Mouse (Mus musculus) frontal cortex, adult (tissue): ENCODE measurements around the gene Chaf1a.
A peak's percentile ranks its signal among the peaks of the same experiment; 100 is the strongest.
"Not testable (repeated sequence)": the region's sequence is repeated elsewhere in the genome, so short reads cannot be mapped to it uniquely, and the experiment has no call there.

Experiments used
- ATAC-seq: cut with Nextera tagmentation; 2 replicates; pipeline ENCODE4 v1.9.2; 2017; ENCODE audit warnings: mild to moderate bottlenecking, moderate library complexity, mixed read lengths; ENCODE audit not compliant: low TSS enrichment

Gene Chaf1a

DNA sequence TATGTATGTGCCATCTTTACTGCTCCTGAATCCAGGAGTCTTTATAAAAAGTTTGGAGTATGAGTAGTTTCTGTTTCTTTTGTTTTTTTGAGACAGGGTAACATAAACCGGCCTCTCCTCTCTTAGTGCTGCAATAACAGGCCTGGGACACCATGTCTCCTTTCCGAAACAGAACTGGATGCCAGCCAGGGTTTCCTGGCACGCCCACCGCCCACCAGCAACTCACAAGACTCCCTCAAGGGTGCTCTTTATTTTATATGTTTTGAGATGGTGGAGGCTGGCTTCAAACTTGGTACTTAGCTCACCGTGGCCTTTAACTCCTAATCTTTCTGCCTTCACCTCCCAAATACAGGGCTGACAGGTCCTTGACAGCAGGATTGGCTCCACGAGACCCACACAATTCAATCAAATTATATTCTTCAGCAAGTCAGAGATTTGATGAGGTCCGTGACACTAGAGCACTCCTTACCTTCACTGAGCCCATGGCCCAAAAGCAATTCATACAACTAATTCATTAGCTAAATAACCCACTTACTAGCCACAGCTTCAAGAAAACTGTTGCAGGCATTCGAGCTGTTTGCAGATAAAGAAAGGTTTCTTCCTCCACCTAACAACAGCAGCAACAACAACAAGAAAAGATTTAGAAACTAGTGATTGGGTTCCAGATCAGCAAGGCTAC is 1.5 kb upstream of the Chaf1a start:
- ATAC-seq, result no peak

DNA sequence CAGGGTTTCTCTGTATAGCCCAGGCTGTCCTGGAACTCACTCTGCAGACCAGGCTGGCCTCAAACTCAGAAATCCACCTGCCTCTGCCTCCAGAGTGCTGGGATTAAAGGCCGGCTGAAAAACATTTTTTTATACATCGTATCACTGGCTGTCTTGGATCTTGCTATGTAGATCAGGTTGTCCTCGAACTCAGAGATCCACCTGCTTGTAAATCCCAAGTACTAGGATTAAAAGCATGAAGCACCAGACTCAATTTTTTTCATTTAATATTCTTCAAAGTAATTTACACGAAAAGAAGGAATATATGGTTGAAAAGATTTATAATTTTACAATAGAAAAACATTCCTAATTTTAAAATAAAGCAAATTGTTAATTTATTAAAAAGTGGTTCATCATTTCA is 894 bp upstream of the Chaf1a start:
- ATAC-seq, result no peak

DNA sequence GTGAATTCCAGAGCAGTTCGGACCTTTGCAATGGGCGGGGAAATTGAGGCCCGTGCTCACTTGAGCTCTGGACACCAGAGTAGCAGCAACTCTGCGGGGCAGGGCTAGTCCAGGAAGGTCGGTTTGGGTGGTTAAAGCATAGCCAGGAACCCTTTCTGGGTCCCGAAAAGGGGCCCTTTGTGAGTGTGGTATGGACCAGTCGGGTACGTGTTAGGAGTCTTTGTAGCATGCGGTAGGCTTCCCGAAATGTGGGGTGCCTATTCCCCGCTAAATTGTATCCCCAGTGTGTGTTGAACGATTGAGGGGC is 571 bp downstream of the Chaf1a start:
- ATAC-seq, result no peak

DNA sequence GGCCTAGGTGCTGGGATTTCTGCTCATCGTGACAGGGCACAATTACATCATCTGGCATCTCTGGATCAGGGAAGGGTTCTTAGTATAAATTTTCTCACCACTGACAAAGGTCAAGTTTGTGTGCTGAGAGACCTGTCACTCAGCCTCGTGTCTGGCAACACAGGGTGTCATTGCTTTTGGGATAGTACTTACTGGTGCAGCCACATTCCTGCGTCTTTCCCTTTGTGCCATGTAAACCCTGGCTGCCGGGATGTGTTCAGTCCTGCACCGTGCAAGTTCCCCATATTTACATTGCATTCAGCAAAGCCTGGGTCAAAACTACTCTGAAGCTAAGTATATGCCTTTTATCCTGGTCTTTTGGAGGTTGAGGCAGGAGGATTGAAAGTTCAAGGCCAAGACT is 11.1 kb downstream of the Chaf1a start:
- ATAC-seq, result no peak

DNA sequence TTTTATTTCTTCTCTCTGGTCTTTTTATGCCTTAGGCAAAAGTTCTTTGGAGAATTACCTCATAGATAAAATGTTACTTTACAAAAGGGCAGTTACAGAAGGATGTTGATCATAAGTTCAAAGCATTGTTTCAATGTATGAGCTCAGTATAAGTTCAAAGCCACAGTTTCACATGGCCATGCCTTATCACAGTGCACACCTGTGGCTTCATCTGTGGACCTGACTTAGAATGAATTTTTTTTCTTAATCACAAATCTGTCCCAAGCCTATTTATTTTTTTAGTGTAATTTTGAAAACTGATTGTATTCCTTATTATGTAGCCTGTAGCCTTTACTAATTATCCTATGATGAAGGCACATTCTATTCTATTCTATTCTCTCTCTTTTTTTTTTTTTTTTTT is 14.7 kb downstream of the Chaf1a start:
- ATAC-seq, result no peak

DNA sequence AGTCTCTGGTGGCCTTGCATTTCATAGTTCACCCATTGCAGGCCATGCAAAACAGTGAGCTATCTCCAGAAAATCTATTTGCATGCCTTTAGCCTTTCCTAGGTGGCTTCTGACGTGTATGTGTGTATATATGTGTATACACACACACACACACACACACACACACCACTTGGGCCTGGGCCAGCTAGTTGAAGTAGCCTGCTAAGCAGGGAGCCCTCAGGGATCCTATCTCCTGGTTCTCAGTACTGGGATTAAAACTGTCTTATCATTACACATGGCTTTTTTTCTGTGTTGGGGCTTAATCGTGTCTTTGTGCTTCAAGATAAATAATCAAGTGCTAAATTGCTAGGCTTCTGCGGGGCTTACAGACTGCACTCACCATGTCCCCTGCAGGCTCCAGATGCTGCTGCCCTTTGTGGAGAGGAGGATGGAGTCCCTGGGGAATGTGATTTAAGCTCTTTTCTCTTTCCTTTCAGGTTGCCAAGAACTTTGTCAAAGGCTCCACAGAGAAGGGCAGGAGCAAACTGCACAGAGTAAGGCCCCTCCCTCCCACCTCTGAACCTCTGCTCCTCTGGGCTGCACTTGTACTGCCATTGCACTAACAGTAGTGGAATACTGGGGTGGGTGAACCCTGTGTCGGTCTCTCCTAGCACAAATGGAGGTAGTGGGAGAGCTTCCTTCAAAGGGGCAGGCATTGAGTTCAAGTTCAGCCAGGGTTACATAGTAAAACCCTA is 15.9 kb downstream of the Chaf1a start:
- ATAC-seq, result no peak

DNA sequence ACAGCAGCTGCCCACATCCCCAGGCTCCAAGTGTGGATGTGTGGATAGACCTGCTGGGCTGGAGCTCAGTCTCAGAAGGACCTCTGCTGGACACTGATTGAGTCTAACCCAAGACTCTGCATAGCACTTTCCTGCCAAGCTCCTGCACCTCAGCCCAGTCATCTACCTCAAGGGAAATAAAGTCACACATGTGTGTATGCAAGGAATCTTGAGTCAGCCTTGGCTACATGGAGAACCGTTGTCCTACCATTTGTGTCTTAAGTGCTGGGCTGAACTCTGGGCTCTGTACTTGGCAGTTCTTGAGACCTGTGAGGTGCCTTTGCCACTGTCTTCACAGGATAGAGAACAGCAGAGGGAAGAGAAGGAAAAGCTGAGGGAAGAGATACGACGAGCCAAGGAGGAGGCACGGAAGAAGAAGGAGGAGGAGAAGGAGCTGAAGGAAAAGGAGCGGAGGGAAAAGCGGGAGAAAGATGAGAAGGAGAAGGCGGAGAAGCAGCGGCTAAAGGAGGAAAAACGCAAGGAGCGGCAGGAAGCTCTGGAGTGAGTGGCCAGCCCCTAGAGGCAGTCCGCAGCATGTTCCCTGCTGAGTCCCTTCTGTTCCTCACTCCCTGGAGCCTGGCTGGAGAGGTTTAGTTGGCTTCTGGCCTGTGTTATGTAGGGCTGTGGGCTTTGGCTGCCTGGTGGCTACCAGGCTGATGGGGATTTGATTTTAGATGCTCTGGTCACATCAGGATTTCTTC is 17.3 kb downstream of the Chaf1a start:
- ATAC-seq, result no peak

GRCm38 (mm10) chr17:56062081-56062480 is 21.8 kb downstream of the Chaf1a start:
- no peak for ATAC-seq

DNA sequence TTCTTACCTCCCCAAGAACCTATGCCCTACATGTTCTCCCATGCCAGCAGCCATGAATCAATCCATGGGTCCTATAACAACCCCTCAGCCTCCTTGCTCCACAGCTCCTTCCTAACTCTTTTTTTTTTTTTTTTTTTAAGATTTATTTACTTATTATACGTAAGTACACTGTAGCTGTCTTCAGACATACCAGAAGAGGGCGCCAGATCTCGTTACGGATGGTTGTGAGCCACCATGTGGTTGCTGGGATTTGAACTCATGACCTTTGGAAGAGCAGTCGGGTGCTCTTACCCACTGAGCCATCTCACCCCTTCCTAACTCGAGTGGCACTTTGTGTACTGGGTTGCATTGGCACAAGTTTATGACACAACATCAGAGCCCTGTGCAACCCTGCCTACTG is 25.5 kb downstream of the Chaf1a start:
- ATAC-seq, result not testable (repeated sequence)

GRCm38 (mm10) chr17:56066451-56066850 is 26.2 kb downstream of the Chaf1a start:
- ATAC-seq, result no peak

DNA sequence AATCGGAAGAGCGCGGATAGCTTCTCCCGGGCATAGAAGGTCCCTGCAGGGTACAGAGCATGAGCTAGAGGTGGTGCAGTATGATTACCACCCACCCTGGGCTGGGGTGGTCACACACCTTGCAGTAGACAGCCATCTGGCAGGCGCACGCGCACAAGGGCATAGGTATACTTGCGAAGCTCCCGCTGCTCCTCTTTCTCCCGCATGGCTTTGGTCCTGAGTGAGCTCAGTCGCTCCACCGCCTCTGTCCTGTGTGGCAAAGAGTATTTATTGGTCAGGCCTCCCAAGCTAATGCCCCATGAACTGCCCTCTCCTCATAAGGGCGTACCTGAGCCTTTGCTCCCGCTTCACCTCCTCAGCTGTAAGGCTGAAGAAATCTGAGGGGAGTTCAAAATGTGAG is 28.8 kb downstream of the Chaf1a start:
- ATAC-seq, result no peak

GRCm38 (mm10) chr17:56071126-56071525 is 30.9 kb downstream of the Chaf1a start:
- ATAC-seq, result no peak

GRCm38 (mm10) chr17:56072243-56072642 is 32.0 kb downstream of the Chaf1a start:
- ATAC-seq, result no peak

DNA sequence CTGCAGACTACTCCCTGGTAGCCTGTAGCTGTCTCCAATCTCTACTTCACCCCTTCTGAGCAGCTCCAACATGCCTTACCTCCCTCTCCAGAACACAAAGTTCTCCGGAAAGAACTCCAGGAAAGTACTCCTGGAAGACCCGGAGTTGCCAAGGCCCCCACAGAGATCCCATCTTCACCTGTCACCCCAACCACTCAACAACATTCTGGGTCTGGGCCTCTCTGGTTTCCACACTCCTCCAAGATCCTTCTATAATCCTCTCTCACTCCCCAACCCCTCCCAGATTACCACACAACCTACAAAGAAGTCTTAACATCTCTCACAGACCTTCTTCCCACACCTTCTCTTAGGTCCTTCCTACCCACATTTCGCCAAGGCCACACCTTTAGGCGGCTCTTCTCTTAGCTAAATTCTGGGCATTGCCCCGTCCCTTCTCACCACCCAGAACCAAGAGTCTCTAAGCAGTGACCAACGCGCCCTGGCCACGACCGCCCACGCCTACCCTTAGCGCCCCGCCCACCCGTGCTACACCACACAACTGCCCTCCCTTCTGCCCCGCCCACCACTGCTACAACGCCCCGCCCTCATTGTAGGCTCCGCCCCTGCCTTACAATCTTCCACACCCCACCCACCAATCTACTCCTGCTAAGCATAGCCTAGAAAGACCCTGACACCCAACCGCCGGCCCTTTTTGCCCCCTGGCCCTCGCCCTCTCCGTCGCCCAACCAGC is 34.0 kb downstream of the Chaf1a start:
- ATAC-seq, result peak; percentile 13; the same call in 1 of the 2 replicates

DNA sequence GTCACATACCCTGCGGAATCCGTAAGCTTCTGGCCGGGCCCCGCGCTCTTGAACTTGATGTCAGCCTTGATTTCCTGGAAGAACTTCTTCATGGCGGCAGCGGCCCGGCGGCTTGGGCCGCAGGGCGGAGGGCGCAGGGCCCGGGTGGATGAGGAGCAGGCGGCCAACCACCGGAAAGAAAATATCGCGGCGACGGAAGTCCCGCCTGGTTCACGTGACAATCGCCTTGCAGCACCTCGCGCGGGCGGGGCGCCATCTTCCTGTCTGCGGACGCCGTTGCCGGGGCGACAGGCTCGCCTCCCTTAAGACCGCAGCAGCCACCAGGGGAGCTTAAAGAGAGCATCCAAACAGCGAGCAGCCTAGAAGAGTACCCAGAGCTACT is 34.6 kb downstream of the Chaf1a start, which contains the start of gene Ubxn6:
Ubxn6 (minus strand) TSS at position 202 of the 382 bp plus-strand sequence.
- ATAC-seq, result peak; percentile 60

DNA sequence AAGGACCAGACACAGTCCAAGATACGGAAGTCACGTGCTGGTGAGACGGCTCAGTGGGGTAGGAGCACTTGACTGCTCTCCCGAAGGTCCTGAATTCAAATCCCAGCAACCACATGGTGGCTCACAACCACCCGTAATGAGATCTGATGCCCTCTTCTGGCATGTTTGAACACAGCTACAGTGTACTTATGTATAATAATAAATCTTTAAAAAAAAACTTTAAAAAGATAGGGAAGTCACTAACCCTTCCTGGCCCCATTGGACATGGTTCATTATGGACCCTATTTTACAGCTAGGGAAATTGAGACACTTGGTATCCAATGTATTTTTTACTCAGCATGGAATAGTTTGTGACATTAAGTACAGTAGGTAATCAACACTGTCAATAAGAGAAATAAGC is 37.3 kb downstream of the Chaf1a start:
- no peak for ATAC-seq

DNA sequence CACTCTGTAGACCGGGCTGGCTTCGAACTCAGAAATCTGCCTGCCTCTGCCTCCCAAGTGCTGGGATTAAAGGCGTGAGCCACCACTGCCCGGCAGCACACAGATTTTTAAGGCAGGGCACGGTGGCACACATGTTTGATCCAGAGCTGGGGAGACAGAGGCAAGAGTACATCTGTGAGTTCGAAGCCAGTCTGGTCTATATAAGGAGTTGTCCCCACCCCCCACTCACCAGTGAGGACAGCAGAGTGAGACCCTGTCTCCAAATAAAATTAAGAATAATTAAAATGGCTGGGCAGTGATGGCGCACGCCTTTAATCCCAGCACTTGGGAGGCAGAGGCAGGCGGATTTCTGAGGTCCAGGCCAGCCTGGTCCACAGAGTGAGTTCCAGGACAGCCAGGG is 38.1 kb downstream of the Chaf1a start:
- not testable (repeated sequence) for ATAC-seq

DNA sequence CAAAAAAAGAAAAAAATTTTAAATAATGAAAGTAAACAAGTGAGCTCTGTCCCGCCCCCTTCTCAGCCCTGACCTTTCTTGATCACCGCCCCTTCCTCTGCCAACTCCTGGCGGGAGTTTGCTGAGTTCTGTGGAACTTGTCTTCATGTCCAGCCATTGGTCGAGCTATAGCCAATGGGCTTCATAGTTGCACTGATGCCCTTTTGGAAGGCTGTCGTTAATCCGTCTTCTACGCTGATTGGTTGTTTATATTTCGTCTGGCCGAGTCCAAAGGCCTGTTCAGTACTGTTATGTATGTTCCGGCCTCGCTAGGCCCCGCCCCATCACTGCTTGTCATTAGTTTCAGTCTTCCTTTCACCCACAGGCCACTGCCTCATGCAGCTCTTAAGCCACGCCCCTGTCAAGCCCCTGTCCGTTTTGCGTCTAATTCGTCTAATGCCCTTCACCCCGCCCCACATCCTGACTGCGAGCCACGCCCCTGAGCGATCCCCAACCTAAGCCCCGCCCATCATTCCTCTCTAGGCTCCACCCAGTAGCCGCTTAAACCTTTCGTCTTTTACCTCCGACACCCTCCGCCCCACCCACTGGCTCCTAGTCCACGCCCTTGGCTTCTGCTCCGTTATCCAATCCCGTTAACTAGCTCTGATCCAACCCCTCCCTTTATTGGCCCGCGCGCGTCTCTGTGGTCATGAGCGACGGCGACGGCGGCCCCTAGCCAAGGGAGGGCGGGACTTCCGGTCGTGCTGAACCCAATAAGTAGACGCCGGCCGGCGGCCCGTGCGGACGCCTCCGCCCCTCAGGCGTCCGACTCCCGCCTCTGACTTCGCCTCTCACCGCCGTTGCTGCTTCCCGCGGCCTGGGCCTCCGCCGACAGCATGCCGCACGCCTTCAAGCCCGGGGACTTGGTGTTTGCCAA is 38.9 kb downstream of the Chaf1a start, which contains the start of gene Hdgfl2:
Hdgfl2 (plus strand) TSS at position 755 of the 916 bp plus-strand sequence.
- peak; percentile 78 for ATAC-seq

DNA sequence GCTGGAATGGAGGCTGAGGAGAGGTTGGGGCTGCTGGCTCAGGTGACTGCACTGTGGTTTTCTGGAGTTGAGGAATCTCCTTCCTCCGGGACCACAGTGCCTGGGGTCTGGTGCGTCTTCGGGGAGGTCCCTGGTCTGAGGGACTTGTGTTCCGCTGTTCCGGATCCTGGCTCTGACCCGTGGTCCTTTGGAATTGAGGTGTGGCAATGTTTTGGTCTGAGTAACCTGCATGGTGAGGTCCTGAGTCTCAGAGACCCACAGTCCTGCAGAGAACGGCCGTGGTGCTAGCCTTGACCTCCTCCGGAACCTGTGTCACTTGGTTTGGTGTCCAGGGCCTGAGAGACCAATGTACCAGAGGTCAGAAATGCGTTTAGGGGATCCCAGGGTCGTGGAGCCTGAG is 39.7 kb downstream of the Chaf1a start:
- no peak for ATAC-seq

DNA sequence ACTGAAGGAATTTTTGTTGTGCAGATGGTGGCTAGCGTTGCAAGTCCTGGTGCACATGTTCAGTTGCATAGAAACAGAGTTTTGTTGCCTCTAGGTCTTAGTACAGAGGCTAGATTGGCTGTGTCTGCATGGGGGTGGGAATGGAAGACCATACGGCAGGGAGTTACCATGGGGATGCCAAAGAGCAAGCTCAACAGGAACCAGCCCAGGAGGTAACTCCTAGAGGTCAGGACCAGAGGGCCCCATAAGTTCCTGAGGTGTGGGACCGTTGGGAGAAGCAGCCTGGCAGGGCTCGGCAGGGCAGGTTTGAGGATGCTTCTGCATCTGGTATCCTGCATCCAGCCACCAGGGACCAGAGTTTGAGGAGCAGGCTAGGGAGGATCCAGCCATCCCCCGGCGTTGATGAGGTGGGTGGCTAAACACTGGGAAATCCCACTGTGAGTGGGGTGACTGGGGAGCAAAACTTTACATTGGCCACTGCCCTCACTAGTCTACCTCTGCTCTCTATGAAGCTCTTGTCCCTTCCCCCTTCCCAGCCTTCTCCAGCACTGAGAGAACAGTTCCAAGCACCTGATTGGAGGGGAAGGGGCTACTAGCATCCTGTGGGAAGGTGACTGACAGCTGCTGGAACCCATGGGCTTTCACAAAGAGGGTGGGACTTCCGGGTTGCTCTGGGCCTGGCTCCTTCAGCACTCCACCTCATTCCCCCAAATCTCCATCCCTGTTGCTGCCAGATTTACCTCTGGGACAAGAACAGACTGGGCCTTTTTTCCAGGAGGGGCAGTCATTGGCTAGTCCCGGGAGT is 40.7 kb downstream of the Chaf1a start:
- peak; percentile 25 for ATAC-seq
